Mouse (Mus musculus) cerebral cortex, adult 2 months (tissue): ENCODE measurements around the gene Wdr11.

Experiments used
- WGBS: fragments of 180-500 bp; shearing (Covaris S2); methylation state at CpG from one replicate; pipeline ENCODE4 v1.1.7; 2018; 5-methylcytosine and 5-hydroxymethylcytosine counted together

Wdr11 gene

DNA sequence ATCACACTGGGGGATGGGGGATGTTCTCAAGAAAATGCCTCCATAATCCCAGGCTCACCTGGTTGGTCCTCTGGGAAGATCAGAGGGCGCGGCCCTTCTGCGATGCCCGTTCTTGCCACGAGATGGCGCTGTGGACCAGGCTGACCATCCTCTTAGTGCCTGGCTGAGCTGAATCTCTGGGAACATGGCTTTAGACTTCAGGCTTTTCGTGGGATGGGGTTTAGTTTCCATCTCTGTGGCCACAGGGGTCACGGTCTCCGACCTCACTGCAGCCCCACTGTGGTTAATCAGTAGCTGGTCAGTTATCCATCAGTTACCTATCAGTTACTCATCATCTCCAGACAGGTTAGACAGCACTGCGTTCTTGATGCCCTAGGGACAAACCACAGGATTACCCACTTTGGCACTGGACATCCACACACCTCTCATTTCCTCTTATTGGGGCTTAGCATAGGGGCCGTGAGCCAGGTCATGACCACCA, 62.2 kb downstream of the Wdr11 start:
- 10% methylated on average over 11 of the region's 11 CpGs for WGBS

DNA sequence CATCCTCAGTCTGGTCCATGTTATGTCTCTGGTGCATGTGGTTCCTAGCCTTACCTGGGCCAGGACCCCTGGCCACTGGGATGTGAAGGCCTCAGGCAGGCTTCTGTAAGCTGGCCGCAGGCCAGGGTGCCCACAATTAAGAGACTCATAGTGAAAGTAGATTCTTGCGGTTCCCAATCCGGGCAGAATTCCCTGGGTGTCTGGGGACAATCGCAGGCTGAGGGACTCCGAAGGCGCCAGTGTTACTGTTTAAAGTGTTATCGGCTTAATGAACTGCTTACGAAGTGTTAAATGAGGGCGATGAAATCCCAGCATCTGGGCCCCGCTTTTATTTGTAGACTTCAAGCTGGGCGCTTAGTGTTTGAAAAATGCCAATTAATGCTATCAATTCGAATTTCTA, 63.3 kb downstream of the Wdr11 start:
- WGBS: 44% methylated on average over 12 of the region's 12 CpGs

DNA sequence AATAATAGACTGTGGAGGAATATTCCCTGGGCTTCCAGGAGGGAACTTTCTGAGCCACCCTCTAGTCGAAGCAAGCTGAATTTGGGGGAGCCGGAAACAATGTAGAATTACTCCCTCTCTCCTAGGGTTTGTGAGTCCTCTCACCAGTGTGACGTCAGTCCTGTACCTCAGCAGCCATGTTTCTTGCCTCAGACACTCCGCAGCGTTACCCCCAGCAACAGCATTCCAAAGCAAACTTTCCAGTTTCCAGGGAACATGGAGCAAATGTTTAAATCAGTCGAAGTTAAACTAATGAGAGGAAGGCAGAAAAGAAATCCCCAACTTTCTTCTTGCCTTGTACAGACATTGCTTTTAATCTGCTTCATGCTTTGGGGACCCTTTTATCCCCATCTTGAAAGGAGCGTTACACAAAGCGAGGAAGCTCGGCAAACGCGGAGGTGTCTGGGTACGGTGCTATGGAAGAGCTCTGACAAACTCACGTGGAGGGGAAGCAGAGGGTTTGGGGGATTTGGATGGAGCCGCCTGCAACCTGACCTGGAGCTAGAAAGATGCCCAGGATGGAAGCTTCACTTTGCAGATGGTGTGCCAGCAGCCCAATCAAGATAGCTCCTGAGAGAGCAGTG, 64.1 kb downstream of the Wdr11 start:
- 47% methylated on average over 14 of the region's 14 CpGs for WGBS

DNA sequence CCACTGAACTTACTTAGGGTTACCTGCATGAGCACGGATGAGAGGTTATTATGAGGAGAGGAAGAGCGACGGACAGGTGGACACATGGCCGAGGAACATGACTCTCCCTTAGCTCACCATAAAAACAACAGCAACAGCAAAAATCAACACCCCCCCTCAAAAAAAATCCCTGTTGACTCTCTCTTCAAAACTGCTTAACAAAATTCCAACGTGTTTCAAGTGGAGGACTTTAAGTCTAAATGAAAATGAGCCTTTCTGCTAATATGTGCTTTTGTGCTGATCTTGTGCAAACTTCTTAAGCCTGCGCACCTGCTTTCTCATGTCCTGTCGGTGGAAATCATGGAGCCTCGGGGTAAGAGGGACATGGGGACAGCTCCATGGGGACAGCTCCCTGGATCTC, 66.2 kb downstream of the Wdr11 start:
- 90% methylated on average over 8 of the region's 8 CpGs for WGBS

DNA sequence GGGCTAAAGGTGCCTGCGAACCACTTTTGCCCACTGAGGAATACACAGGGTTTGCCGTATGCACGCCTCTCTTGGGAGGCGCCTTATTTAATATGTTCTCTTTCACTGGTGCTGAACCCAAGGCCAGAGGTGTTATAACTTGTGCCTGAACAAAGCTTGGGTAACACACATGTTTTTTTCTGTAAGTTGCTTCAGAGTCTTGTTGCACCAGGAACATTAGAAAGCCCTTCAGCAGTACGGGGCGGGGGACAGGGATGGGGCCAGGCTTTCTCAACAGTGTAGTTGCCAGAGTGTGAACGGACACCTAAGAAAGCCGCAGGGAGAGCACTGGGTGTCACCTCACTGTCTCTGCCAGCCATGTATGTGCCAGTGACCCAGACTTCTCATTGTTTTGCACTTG, 68.1 kb downstream of the Wdr11 start:
- WGBS: 95% methylated on average over 8 of the region's 8 CpGs

DNA sequence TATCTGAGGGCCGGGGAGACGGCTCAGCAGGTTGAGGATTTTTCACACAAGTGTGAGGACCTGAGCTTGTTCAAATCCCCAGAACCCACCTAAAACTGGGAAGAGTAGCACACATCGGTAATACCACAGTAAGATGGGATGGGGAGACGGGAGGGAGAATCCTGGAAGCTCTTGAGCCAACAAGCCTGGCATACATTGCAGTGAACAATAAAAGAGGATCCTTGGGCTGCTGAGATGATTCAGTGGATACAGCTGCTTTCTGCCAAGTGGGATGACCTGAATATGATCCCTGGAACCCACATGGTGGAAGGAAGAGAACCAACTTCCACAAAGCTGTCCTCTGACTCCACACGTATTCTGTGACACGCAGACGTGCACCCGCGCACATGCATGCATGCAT, 68.9 kb downstream of the Wdr11 start:
- WGBS: 94% methylated on average over 9 of the region's 9 CpGs

DNA sequence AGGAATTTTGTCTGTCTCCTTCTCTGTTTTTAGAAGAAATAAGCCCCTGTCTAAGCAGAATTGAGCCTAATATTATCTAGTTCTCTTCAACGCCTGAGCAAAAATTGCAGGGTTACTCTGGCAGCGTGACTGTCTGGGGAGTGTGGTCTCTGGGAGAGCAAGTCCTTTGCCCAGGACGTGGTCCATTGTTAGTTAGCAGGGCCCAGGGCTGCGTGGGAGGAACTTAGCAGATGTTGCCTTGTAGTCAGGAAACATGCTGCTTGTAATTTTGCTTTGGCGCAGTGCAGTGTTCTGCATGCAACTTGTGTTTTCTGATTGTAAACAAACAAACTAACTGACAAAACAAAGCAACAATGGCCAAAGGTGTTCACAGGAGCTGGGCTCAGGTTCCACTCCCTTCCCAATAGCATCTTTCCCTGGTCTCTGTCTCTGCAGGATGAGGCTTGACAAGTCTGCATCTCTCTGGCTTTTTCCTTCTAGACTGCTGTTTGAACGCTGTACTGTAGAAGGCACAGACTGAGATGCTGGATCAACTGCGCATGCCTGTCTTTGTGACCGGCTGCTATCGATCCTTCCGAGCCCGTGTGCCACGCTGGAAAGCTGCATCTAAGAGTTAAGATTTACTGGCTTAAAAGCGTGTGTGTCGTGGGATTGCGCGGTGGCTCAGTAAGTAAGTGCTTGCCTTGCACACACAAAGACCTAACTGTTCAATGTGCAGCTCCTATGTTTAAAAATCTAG, 70.6 kb downstream of the Wdr11 start:
- WGBS: 51% methylated on average over 16 of the region's 16 CpGs

DNA sequence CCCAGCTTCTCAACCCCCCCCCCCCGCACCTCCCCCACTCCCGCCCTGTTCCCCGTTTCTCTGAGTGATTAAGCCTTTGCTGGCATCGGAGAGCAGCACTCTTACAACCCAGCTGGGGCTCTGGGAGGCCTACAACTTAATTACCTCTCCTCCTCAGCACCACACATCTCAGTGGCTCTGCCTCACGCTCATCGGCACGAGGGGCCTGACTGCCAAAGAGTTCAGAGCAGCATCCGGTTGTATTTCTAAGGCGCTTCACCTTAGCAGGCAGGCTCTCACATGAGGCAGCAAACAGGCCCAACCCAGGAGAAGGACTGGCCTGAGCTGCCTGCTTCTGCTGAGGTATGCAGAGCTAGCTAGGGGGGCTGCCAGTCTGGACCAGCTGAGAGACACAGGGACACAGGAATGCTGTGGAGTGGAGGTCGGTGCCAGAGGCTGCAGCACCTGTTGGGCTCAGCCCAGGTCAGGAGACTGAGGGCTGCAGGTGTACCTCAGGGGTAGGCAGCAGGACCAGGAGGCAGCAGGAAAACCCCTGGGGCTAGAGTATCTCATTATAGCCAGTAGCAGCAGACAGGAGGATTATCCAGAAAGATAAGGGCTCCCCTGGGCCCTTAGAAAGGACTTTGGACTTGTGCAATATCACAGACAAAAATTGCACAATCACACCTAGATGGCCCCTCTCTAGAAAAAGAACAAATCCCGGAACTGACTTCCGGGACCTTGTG, 72.3 kb downstream of the Wdr11 start:
- WGBS: 43% methylated on average over 12 of the region's 12 CpGs

DNA sequence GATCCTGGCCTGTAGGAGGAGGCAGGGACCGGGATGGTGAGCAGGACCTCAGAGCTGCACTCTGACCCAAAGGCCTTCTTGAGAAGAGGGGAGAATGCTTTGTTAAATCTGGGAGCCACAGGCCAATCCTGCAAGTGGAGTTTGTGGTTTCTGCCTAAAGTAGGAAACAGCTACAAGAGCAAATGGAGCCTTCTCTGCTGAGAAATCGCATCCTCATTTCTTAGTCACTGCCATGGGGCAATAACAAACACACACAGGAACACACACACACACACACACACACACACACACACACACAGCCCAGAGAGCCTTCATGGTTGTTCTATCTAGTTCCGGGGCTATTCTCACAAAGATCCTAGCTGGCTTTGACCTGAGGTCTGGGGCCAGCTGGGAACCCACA, 73.7 kb downstream of the Wdr11 start:
- 94% methylated on average over 3 of the region's 3 CpGs for WGBS

DNA sequence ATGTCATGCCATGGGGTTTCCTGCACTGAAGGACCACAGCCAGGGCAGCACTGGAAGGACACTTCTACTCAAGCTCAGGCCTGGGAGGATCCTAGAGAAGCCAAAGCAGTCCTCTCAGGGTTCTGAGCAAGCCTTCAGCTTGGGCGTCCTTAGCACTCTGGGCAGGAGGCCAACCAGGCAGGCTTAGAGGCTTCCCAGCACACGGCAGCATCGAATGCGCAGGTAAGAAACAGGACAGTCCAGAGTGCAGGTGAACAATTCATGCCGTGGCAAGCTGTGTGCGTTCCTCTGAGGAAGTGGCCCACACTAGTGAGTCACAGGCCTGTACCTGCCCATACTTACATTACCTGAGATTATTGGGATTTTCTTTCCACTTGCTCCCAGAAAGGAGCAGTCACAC, 74.3 kb downstream of the Wdr11 start:
- WGBS: 83% methylated on average over 6 of the region's 6 CpGs

DNA sequence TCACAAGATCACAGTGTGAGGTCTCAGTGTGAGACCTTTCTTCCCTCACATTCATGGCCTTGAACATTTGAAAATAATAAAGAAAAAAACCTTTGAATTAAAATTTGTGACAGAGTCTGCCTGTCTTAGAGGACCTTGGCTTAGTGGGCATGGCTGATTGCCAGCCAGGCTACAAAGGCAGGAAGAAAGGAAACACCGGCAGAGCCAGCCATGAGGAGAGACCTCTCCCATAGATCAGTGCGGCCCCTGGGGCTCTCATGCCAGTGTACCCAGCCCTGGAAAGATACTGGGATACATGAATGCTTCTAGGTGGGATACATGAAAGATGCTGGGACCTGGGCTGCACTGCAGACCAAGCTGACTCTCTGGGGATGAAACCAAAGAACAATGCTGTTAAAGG, 74.9 kb downstream of the Wdr11 start:
- WGBS: 54% methylated on average over 2 of the region's 2 CpGs

DNA sequence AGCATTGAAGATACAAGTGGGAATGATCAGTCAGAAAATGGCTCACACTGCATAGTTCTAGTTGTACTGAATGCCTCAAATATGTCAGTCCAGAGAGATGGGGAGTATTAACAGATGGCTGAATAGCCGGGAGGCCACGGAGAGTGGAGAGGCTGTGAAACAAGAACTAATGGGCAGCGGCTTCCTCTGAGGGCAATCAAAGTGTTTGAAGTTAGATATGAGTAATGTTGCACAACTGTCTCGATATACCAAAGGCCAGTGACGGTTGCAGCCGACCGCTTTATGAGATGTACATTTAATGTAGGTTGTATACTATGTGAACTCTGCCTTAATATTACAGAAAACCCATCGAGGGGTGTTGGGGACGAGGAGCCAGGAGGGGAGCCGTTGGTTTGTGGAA, 78.6 kb downstream of the Wdr11 start:
- 94% methylated on average over 10 of the region's 10 CpGs for WGBS

DNA sequence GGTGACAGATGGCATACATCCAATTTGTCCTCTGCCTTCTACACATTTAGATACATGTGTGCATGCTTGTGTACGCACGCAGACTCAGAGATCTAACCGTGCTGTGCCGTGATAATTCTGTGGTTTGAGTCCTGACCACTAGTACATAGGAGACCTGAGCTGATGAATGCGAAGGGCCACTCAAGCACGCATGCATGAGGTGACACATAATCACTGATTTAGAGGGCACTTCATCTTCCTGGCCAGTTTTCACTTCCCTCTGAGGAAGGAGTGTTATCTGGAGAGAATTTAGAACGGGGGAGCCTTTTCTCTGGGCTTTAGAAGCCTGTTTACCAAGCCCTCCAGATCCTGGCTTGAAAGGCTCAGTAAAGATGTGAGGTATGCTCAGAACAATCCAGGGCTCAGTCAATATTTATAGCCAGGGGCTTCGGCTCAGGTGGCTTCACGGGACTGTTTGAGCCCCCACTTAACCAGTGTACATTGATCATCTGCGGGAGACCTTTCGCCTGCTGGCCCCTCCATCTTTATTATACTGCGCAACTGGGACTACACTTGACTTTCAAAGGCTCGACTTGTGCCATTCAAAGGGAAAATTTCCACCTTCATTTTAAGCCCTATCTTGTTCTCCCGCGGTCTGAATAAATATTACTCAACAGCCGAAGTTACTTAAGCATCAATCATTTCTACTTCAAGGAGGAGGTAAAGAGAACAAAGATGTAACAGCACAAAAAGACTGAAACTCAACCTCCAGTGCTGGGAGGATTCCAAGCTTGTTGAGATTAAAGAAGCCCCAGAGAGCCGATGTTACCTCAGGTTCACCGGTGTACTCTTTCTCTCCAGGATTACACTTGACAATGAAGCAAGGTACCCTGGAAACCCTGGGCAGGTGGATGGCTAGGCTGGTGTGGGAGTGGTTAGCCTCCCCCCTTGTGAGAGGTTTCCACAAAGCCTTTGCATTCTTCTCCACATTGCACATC, 80.3 kb downstream of the Wdr11 start:
- WGBS: 93% methylated on average over 18 of the region's 18 CpGs

DNA sequence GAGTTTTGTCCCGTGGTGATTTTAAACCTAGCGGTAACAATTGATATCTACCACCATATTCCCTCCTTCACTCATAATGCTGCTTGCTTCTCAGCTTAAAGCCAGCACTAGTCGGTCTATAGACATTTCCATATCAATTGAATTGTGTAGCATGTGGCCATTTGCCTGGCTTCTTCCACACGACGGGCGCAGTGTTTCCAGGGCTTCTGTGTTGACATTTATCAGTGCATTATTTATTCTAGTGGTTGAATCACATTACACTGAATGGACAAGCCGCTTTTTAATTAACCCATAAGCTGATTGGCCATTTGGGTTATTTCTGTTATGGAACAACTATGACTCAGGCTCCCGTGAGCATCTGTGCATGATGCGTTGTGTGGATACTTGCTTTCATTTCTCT, 82.1 kb downstream of the Wdr11 start:
- WGBS: 37% methylated on average over 9 of the region's 9 CpGs

DNA sequence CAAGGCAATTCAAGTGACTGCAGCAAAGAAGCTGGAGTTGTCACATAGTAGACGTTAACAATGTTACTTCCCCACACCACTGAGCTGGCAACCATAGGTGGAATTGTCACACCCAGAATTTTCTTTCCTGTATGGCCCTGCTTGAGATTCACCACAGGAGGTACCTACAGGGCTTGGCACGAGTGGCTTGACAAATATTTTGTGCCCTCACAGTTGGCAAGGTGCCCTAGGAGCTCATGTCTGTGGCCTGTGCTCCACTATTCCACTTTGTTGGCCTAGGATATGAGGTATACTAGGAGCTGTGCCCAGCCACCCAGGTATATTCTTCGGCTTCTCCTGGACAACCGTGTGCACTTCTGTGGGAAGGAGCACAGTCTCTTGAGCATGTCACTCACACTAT, 82.9 kb downstream of the Wdr11 start:
- WGBS: 77% methylated on average over 4 of the region's 4 CpGs

DNA sequence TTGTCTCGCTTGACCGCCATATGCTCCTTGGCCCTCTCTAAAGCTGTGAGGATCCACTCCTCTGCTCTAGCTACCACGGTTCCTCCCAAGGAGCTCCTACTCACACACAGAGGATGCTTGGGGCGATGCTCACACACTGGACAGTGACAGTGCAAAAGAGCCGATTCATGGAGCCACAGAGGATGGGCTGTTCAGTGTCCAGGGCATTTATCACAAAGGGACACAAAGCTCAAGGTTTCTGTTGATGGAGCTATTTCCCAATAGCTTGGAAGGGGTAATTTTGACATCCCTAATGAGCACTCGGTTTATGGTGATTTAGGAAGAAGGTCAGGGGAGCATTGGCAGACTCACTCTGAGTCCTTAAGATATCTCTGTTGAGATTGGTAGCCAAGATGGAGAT, 84.2 kb downstream of the Wdr11 start:
- 91% methylated on average over 6 of the region's 6 CpGs for WGBS

DNA sequence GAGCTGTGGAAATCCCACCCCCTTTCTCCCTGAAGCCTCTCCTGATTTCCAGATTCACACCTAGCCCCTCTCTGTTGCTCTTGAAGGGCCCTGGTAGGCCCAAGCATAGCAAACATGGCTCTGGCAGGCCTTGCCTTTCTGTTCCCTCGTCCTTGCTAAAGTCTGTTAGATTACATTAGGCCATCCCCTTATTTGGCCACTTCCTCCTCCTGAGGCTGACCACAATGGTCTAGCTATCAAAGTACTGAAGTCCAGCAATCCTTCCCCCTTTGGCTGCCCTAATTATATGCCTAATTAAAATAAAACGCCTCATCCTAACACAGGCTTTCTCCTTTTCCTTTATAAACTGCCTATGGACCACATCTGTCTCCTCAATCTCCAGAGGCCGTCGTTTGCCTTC, 85.5 kb downstream of the Wdr11 start:
- 76% methylated on average over 4 of the region's 4 CpGs for WGBS

DNA sequence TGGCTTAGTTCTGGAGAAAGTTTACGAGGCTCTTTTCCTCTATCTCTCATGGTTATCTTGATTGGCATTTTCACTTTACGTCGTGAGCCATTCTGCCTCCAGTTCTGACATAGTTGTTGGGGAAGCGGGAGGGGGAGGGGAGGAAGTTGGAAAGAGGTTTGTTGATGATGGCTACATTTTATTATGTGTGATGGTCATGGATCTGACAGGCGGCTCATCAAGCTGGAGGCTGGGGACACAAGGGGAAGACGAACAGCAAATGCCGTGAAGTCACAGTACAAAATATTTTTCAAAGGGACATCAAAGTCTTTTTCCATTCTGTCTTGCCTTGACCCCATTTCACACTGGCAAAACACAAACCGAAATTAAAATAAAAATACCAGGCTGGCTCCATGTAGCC, 86.8 kb downstream of the Wdr11 start:
- 82% methylated on average over 8 of the region's 8 CpGs for WGBS

DNA sequence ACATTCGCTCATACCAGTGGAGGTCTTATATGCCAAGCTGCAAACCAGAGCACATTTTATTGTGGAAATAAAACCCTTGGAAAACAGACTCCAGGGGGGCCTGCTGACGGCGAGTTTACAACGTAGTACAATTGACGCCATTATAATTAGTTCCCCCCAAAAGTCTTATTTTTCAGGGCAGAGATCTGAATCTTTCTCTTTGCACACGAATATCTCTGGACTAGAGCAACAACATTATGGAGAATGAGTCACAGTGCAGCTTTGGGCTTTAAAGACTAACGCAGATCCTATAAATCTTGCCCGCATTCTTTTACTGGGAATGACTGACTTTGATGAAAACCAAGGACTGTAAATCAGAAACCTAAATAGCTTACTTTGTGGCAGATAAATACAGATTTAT, 87.3 kb downstream of the Wdr11 start:
- WGBS: 67% methylated on average over 8 of the region's 8 CpGs

DNA sequence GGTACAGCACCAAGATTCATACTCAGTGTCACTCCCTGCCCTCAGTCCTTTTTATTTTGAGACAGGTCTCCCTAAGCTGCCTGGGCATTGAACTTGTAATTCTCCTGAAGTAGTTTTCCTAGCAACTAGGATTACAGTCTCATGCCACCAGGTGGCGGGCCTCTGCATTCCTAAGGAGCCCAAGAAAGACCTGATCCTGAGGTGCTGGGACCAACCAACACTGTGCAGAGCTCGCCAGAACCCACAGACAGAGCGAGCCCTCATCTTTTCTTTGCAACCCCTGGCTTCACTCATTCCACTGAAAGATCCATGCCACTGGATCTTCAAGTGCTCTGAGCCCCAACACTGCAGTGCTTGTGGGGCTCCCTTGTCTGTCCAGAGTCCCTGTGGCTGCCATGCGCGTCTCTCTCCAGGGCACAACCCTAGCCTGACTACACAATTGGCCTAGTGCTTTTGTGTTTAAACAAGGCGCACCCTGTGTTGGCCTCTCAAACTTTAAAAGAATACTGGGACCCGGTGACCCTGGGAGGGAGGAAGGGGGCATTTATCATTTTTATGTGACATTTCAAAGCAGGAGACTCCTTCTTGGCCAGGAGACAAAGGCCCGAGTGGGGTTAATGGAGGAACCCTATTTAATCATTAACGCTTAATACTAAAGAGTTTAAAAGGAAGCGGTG, 89.0 kb downstream of the Wdr11 start:
- 76% methylated on average over 10 of the region's 10 CpGs for WGBS

DNA sequence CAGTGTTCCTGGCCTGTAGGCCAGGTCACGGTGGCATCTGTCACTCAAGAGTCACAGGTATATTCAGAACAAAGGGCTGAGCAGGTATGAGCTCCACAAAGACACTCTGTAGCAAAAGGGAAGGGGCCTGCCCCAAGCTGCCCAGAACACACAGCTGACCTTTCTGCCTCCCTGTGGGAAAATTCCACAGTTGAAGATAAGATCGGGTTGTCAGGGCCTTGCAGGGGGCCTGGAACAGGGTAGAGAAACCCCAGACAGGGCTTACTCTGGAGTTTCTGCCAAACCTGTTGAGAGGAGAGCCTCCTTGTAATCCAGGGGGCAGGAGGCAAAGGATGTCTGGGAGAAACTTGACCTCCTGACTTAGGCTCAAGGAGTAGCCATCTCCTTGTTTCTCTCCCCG, 90.9 kb downstream of the Wdr11 start:
- 91% methylated on average over 3 of the region's 3 CpGs for WGBS
